Mouse (Mus musculus) adrenal gland, adult 2 months (tissue): ENCODE measurements around the gene Gm37419. TPM values are rescaled to one million over a fixed set of nuclear protein-coding genes. Genes with fewer than 3 reads are reported as not detected.

Experiments used
- DNase-seq: peaks from one replicate; pipeline ENCODE4 v3.0.0; 2021
- long read RNA-seq: library from polyadenylated mRNA; stranded (forward); transcript quantifications from one replicate; pipeline ENCODE4 v2.0.0, GENCODE M21; 2021
- polyA plus RNA-seq: library from polyadenylated mRNA; depleted of rRNA; stranded (reverse); fragments of >200 nt; gene quantifications from 2 replicates; pipeline ENCODE4 v1.2.3, GENCODE M21; 2012; rRNA removed
- total RNA-seq, 2 experiments: library from RNA; stranded (reverse); gene quantifications; 2 replicates each; pipeline ENCODE4 v1.2.3; 2021

Gene Gm37419
- total RNA-seq: not detected
- polyA plus RNA-seq: not detected in 2 replicates
- long read RNA-seq: 0 reads

DNA sequence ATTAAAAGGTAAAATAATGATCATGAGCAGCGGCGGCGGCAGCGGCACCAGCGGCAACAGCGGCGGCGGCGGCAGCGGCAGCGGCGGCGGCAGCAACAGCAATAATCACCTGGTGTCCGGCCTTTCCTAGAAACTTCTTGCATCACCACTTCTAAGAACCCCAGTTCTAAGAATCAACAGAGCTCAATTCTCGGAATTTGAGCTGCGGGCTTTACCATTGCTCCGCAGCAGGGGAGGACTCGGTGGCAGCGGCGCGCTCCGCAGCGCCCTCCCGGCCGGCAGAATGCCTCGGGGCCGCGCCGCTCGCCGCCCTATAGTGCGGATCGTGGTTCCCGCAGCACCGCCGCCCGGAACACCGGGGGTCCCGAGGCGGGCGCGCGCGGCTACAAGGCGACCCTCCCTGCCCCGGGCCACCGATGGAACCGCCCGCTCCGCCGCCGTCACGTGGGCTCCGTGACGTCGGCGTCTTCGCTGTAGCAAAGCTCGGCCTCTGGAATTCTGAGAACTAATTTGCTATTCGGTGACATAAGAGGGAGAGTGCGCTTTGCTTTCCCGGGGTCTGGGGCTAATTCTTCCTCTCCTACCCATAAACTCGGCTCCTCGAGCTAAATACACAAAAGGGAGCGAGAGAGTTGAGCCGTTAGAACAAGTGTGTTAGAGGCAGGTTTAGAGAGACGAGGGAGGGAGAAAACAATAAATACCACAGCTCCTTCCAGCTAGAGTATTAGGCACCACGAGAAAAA is at the start of gene Gm37419, which contains the start of gene Bcl6:
Gene Gm37419 (plus strand): TSS at position 17 of the 743 bp plus-strand sequence.
Gene Bcl6 (minus strand): TSS at position 387 of the 743 bp plus-strand sequence.
- peak; percentile 91 for DNase-seq

DNA sequence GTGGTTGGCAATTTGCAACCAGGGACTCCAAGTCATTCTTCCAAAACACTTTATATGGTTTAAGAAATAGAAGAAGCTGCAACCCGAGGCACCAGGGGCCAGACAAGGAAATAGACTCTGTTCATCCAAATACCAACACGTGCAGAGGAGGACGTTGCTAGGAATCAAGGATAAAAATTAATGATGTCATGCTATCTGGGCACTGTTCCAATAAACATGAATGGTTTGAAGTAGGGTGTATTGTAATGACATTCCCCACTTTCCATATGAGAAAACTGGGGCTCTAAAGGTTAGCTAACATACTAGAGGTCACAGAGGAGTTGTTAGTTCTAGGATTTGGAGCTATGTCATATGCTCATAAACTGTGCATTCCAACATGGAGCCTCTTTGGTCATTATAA is 43.5 kb upstream of the Gm37419 start:
- no peak for DNase-seq

- no peak for DNase-seq
Measured at GRCm38 (mm10) chr16:23947654-23948053, 40.6 kb upstream of the Gm37419 start.

- no peak for DNase-seq
Measured at GRCm38 (mm10) chr16:23952101-23952727, 36.1 kb upstream of the Gm37419 start.

- DNase-seq: peak; percentile 54
Measured at GRCm38 (mm10) chr16:23953189-23953958, 34.9 kb upstream of the Gm37419 start.

DNA sequence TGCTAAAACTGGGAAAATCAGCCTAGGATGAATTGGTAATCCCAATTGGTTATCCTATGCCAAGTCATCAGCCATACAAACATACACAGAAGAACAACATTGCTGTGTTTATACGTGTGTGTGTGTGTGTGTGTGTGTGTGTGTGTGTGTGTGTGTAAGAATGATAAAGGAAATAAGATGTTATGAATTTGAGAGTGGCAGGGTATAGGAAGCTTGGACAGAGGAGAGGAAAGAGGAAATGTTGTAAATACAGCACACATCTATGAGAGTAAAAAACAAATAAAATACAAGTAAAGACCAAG is 34.4 kb upstream of the Gm37419 start:
- DNase-seq: no peak

GRCm38 (mm10) chr16:23958938-23959337 is 29.3 kb upstream of the Gm37419 start:
- no peak for DNase-seq

DNA sequence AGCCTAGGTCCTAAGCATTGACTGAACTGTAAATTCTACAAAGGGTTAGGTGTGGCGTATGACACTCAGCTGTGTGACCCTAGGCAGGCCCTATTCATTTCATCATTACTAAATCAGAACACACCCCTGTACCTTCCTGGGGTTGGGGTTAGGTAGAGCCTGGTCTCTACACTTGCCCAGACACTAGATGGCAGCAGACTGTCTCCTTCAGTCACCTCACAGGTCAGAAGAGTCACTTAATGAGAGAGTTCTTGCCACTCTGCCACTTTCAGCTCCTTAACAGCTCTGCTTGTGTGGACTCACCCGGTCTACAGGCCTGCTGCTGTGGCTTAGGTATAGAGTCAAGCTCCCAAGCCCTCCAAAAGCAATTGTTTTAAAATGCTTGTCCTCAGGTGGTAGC is 25.9 kb upstream of the Gm37419 start:
- peak; percentile 58 for DNase-seq

DNA sequence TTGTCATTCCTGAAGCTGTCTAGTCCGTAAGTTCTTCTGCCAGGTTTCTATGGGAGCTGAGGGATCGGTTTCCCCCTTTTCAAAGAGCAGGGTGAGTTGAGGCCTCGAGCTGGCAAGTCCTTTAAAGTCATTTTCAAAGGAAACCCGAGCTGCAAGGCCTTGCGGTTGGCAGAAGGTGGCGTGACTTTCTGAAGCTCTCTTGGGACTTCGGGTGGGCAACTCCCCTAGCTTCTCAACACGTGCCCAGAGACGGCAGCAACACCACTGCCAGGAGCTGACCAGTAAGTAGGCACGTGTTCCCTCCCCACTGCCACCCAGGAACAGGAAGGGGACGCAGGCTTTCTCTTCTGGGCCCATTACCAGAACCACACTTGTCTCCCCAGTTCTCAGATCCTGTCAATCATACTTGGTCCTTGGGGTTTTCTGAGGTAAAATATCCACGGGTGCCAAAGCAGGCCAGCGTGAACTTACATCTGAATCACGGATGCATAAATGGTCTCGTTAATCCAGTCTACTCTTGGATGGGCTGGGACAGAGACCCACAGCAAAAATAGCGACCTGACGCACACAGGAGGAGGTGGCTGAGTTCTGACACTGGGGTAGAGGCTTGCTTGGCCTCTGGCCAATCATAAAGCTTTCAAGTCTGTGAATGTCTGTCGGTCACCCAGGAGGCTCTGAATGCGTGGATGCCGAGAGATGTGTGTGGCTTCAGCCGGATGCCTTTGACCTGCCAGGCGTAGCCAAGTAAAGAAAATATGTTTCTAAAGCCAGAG is 24.2 kb upstream of the Gm37419 start:
- peak; percentile 61 for DNase-seq

DNA sequence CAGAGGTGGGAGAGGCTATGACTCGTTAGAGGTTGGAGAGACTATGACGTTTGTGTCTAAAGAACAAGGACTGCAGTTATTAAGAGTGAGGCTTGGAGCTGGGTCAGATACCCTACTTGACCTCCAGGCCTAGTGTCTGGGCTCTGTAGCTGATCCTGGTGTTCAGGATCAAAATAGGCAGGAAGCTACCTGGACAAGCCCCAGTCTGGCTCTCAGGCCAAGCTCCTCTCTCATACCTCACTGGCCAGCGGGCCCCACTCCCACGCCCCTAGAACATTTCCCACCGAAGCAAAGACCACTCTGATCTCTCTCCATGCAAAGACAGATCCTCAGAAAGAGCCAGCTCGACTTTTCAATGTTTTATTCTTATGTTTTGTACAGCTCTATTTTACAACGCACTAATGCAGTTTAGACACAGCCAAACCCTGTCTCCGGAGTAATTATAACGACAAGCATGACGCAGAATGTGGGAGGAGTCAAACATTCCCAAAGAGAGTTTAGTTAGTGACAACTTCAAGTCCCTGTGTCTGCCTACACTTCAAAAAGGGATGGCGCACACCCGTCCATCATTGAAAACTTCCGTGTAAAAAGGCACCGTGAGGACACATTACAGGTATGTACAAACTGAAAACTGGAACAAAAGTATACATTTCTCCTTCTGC is 23.4 kb upstream of the Gm37419 start:
- DNase-seq: no peak

DNA sequence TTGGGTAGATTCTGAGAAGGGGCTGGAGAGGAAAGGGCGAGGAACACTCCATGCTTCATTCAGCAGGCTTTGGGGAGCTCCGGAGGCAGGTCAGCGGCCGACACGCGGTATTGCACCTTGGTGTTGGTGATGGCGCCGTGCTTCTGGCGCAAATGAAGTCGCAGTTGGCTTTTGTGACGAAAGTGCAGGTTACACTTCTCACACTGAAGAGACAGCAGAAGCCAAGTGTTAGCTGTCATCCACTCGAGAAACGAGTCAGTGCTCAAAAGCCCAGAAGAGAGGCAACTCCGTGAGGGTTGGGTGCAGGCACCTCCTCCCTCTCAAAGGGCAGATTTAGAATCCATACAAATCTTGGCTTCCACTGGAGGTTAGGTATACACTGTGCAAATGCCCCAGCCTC is 22.2 kb upstream of the Gm37419 start:
- DNase-seq: no peak

- no peak for DNase-seq
Measured at GRCm38 (mm10) chr16:23967301-23967700, 21.0 kb upstream of the Gm37419 start.

DNA sequence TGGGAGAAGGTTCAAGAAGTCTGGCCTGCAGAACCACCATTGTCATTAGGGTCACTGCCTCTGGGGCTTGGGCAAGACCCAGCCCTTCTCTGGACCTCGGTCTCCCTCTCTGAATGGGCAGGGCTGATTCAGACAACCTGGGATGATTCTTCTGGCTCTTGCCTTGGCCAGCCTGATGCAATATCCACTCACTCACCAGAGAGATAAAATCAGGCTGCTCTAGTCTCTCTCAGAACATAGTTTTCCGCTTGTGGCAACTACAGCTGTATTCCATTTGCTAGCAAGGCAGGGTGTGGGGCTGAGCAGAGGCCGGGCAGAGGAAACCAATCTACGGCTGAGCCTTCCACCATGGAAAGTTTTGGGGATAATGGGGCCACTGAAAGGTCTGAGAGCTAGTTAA is 19.4 kb upstream of the Gm37419 start:
- no peak for DNase-seq

DNA sequence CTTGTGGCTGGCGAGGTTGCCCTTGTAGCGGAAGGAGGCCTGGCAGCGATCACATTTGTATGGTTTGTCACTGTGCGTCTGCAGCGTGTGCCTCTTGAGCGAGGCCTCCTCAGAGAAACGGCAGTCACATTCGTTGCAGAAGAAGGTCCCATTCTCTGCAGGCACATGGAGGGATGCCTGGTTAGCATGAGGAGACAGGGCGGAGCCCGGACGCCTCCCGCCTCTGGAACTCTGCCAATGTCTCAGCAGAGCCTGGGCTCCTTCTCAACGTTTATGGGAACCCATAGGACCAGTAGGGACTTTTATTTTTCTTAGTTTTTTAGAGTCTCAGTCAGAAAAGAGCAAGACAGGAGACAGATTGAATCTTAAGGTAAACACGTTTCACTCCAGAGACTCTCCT is 18.4 kb upstream of the Gm37419 start:
- no peak for DNase-seq

- no peak for DNase-seq
Measured at GRCm38 (mm10) chr16:23972126-23972740, 16.0 kb upstream of the Gm37419 start.

GRCm38 (mm10) chr16:23972901-23973300 is 15.4 kb upstream of the Gm37419 start:
- DNase-seq: no peak

DNA sequence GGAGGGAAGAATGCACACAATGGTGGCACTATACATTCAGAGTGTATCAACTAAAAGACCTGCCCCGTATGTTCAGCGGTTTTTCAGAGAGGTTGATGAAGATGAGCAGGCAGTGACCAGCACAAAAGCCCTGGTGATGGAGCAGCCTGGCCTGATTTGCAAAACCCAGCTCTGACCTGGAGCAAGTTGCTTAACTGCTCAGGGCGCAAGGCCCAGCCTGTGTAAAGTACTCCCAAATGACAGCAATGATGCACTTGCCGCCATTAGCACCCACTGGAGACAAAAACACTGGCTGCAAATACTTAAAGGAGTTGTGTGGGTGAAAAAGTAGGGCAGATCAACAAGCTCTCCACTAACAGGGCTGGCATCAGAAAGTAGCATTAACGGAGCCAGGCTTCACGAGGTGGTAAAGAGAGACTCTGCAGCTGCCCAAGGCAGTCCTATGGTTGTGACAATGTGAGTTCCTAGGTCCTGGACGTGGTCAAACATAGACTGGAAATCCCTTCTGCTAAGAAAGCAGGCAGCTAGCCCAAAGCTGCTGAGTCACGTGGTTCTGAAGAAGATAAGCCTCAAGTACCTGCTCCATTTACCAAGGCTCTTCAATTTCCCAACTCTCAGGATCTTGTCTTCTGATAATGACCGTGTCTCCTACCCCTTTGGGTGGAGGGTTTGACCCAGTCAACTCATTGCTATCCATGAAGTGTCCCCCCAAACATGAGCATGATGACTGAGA is 14.5 kb upstream of the Gm37419 start:
- DNase-seq: no peak

DNA sequence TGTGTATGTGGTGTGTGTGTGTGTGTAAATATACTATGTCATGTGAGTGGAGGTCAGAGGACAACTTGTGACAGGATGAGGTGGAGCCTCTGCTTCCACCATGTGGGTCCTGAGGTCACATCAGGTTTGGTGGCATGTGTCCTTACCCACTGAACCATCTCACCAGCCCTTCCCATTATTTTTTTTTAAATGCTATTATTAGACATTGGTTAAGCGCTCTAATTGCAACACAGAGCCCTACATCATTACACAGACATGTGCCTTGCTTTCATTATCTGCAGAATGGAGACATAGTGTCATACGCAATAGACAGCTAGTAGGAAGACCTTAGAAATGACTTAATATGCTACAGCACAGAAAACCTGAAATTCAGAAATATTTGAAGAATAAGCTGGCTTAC is 12.1 kb upstream of the Gm37419 start:
- no peak for DNase-seq

DNA sequence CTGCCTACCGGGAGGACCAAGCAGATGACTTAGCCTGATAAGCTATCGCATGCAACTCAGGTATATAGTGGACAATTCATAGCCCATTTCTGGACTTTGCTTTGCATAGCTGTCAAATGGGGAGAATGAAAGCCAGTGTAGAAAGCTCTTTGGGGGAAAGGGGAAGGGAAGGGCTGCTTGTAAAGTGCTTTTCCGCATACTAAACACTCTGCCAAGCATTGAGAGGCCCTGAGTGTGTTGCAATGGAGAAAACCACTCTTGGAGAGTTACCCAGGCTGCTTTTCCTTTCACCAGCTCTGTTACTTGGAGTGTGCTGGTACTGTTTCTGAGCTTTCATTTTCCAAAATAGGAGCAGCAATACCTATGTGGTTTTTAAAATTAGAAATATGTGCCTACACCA is 10.6 kb upstream of the Gm37419 start:
- no peak for DNase-seq

DNA sequence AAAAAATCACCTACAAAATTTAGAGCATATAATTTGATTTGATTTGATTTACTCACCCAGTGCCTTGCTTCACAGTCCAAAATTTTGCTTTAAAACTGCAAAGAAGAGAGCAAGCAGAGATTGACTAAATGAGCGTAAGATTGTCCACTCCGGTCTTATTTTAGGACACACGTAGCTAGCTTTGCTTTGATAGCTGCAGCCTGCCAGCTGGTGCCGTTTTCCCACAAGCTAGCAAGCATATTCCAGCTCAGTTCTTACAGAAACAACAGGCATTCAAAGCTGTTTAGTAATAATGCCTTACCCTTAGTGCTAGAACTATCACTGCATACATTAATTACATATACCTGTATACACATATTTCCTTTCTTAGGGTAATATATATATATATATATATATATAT is 9.8 kb upstream of the Gm37419 start:
- no peak for DNase-seq

GRCm38 (mm10) chr16:23979446-23979845 is 8.8 kb upstream of the Gm37419 start:
- DNase-seq: peak; percentile 59
